Mouse (Mus musculus) heart, embryonic 16.5 days (tissue): Measurements from ENCODE around the gene Ncaph. TPM values are rescaled to one million over a fixed set of nuclear protein-coding genes. Genes with fewer than 3 reads are reported as not detected.
"Not testable (repeated sequence)": the region's sequence is repeated elsewhere in the genome, so short reads cannot be mapped to it uniquely, and the experiment has no call there.

ENCODE experiments used
- ATAC-seq: fragments of 200-750 bp; cut with Nextera tagmentation; replicated peaks from 2 replicates; pipeline ENCODE4 v1.8.0; 2017; ENCODE audit warnings: moderate number of reproducible peaks; ENCODE audit not compliant: insufficient read depth, low FRiP score; ENCODE audit errors: extremely low read depth
- H3K27ac ChIP-seq: fragments of 300-500 bp; sonication (generic); 2 replicates; pipeline ENCODE4 v1.5.1; 2014; ENCODE audit warnings: mild to moderate bottlenecking, low read length, control low read depth, moderate library complexity
- H3K27me3 ChIP-seq: fragments of 300-500 bp; sonication (generic); 2 replicates; pipeline ENCODE4 v1.6.1; 2014; ENCODE audit warnings: low read length, mixed read lengths; ENCODE audit not compliant: control insufficient read depth, insufficient read depth
- H3K36me3 ChIP-seq: fragments of 300-500 bp; sonication (generic); 2 replicates; pipeline ENCODE4 v1.6.1; 2014; ENCODE audit not compliant: control insufficient read depth, insufficient read depth
- H3K4me1 ChIP-seq: fragments of 300-500 bp; sonication (generic); 2 replicates; pipeline ENCODE4 v1.6.1; 2014; ENCODE audit warnings: low read length, mixed read lengths; ENCODE audit not compliant: control insufficient read depth, insufficient read depth
- H3K4me2 ChIP-seq: fragments of 300-500 bp; sonication (generic); 2 replicates; pipeline ENCODE4 v1.6.1; 2014; ENCODE audit warnings: low read depth, mild to moderate bottlenecking, control low read depth, low read length
- H3K4me3 ChIP-seq: fragments of 300-500 bp; sonication (generic); 2 replicates; pipeline ENCODE4 v1.5.1; 2014; ENCODE audit warnings: mild to moderate bottlenecking, control low read depth, low read length
- H3K9ac ChIP-seq: fragments of 300-500 bp; sonication (generic); 2 replicates; pipeline ENCODE4 v1.6.1; 2014; ENCODE audit warnings: low read length, control low read depth
- H3K9me3 ChIP-seq: fragments of 300-500 bp; sonication (generic); replicated peaks from 2 replicates; pipeline ENCODE4 v1.6.1; 2016; ENCODE audit warnings: low read length; ENCODE audit not compliant: control insufficient read depth
- WGBS: fragments of 180-500 bp; shearing (Covaris S2); extraction: QIAGEN DNeasy Blood & Tissue Kit; methylation state at CpG from one replicate; pipeline ENCODE4 v1.1.7; 2014; 5-methylcytosine and 5-hydroxymethylcytosine counted together
- polyA plus RNA-seq: library from polyadenylated mRNA; unstranded; fragments of >200 nt; fragmentation: Nextera tagmentation; extraction: Ambion mirVana; gene quantifications from 2 replicates; pipeline ENCODE4 v1.2.1, GENCODE M21; 2015

Gene Ncaph
- polyA plus RNA-seq, 1 experiment from 2014 or later, result 58.2 TPM

- peak; percentile 52; the same call in 1 of the 2 replicates for ATAC-seq
- 75% methylated on average over 8 of the region's 8 CpGs for WGBS
- H3K27me3 ChIP-seq, result no peaks in the 10 kb centered on the region
- H3K4me2 ChIP-seq, result no peak overlapping the region
- H3K9ac ChIP-seq, result no peak overlapping the region
- no peaks in the 10 kb centered on the region for H3K9me3 ChIP-seq
- H3K27ac ChIP-seq, result peak overlapping the region; percentile 57
- H3K36me3 ChIP-seq, result peaks cover 59% of the 10 kb centered on the region
- no peaks in the 10 kb centered on the region for H3K4me1 ChIP-seq
- H3K4me3 ChIP-seq, result no peak overlapping the region
These were observed 12.0 kb downstream of the Ncaph start for GRCm38 (mm10) chr2:127121591-127122235.

DNA sequence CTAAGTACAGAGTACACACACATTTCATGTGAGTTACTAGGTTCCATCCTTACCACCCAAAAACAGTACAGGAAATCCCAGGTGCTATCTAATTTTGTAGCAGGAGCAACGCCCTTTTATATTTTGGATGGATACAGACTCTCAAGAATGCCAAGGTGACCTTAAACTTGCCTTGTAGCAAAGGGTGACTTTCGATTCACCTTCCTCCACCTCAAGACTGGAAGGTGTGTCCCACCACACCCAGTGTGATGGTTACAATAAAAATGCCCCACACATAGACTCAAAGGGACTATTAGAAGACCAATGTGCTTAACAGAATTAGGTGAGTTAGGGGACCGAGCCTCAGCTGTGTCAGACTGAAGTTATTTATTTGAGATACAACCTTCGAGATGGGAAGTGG, 24.8 kb downstream of the Ncaph start:
- no peaks in the 10 kb centered on the region for H3K27me3 ChIP-seq
- no peak overlapping the region for H3K4me3 ChIP-seq
- WGBS, result 91% methylated on average over 4 of the region's 4 CpGs
- H3K9ac ChIP-seq, result no peak overlapping the region
- no peaks in the 10 kb centered on the region for H3K9me3 ChIP-seq
- no peak for ATAC-seq
- peaks cover 60% of the 10 kb centered on the region for H3K36me3 ChIP-seq
- H3K4me2 ChIP-seq, result no peak overlapping the region
- H3K27ac ChIP-seq, result no peak overlapping the region
- no peaks in the 10 kb centered on the region for H3K4me1 ChIP-seq

GRCm38 (mm10) chr2:127092000-127092399, 41.8 kb downstream of the Ncaph start:
- H3K36me3 ChIP-seq, result peaks cover 5% of the 10 kb centered on the region
- no peak overlapping the region for H3K4me3 ChIP-seq
- no peak for ATAC-seq
- no peak overlapping the region for H3K9ac ChIP-seq
- H3K4me2 ChIP-seq, result no peak overlapping the region
- H3K27ac ChIP-seq, result no peak overlapping the region
- WGBS, result 53% methylated on average over 8 of the region's 8 CpGs
- no peaks in the 10 kb centered on the region for H3K27me3 ChIP-seq
- H3K4me1 ChIP-seq, result no peaks in the 10 kb centered on the region
- no peaks in the 10 kb centered on the region for H3K9me3 ChIP-seq

DNA sequence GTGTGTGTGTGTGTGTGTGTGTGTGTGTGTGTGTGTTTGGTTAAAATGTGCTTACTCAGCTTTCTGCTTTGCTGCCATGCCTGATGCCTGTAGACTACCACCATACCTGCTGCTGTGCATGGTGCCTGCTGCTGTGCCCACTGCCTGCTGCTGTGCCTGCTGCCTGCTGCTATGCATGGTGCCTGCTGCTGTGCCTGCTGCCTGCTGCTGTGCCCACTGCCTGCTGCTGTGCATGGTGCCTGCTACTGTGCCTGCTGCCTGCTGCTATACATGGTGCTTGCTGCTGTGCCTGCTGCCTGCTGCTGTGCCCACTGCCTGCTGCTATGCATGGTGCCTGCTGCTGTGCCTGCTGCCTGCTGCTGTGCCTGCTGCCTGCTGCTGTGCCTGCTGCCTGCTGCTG, 43.6 kb downstream of the Ncaph start:
- ATAC-seq, H3K4me1 ChIP-seq, H3K9me3 ChIP-seq, H3K27me3 ChIP-seq, H3K9ac ChIP-seq, H3K27ac ChIP-seq, H3K4me2 ChIP-seq, H3K4me3 ChIP-seq, H3K36me3 ChIP-seq: not testable (repeated sequence)

GRCm38 (mm10) chr2:127086235-127086634, 47.5 kb downstream of the Ncaph start:
- no peak overlapping the region for H3K27ac ChIP-seq
- no peak overlapping the region for H3K4me3 ChIP-seq

GRCm38 (mm10) chr2:127080591-127081218, 53.0 kb downstream of the Ncaph start:
- 70% methylated on average over 11 of the region's 11 CpGs for WGBS

More at GRCm38 (mm10) chr2:127086235-127086634, 47.5 kb downstream of the Ncaph start:
- ATAC-seq, result no peak
- H3K9me3 ChIP-seq, result no peaks in the 10 kb centered on the region
- no peak overlapping the region for H3K4me2 ChIP-seq
- 83% methylated on average over 5 of the region's 5 CpGs for WGBS
- peaks cover 5% of the 10 kb centered on the region for H3K36me3 ChIP-seq
- H3K9ac ChIP-seq, result no peak overlapping the region
- no peaks in the 10 kb centered on the region for H3K4me1 ChIP-seq
- H3K27me3 ChIP-seq, result no peaks in the 10 kb centered on the region

GRCm38 (mm10) chr2:127079881-127080590, 53.7 kb downstream of the Ncaph start:
- no peaks in the 10 kb centered on the region for H3K36me3 ChIP-seq
- no peak overlapping the region for H3K4me3 ChIP-seq
- no peak for ATAC-seq
- H3K27me3 ChIP-seq, result no peaks in the 10 kb centered on the region
- H3K9ac ChIP-seq, result no peak overlapping the region
- no peaks in the 10 kb centered on the region for H3K9me3 ChIP-seq
- no peak overlapping the region for H3K27ac ChIP-seq
- WGBS, result 89% methylated on average over 11 of the region's 11 CpGs
- no peak overlapping the region for H3K4me2 ChIP-seq
- no peaks in the 10 kb centered on the region for H3K4me1 ChIP-seq

More at GRCm38 (mm10) chr2:127080591-127081218, 53.0 kb downstream of the Ncaph start:
- no peaks in the 10 kb centered on the region for H3K9me3 ChIP-seq
- H3K4me3 ChIP-seq, result no peak overlapping the region
- no peaks in the 10 kb centered on the region for H3K36me3 ChIP-seq
- H3K27me3 ChIP-seq, result no peaks in the 10 kb centered on the region
- H3K4me2 ChIP-seq, result no peak overlapping the region
- no peak overlapping the region for H3K27ac ChIP-seq
- no peak overlapping the region for H3K9ac ChIP-seq
- ATAC-seq, result no peak
- no peaks in the 10 kb centered on the region for H3K4me1 ChIP-seq

DNA sequence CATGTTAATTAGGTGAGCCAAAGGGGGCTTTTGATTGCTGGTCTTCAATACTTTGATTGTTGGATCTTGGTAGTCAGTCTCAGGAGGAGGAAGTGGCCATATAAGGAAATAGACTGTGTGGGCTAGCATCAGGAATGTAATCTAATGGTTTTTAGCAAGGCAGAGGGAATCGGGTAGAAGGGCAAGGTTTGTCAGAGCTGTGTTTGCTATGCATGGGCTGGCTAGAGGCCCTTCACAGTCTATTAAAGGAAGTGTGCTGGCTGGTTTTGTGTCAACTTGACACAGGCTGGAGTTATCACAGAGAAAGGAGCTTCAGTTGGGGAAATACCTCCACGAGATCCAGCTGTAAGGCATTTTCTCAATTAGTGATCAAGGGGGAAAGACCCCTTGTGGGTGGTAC, 54.7 kb downstream of the Ncaph start:
- H3K27ac ChIP-seq, H3K9ac ChIP-seq, H3K4me1 ChIP-seq, H3K36me3 ChIP-seq, H3K4me2 ChIP-seq, H3K9me3 ChIP-seq, ATAC-seq, H3K27me3 ChIP-seq, H3K4me3 ChIP-seq: not testable (repeated sequence)
- WGBS, result 42% methylated on average over 2 of the region's 2 CpGs

DNA sequence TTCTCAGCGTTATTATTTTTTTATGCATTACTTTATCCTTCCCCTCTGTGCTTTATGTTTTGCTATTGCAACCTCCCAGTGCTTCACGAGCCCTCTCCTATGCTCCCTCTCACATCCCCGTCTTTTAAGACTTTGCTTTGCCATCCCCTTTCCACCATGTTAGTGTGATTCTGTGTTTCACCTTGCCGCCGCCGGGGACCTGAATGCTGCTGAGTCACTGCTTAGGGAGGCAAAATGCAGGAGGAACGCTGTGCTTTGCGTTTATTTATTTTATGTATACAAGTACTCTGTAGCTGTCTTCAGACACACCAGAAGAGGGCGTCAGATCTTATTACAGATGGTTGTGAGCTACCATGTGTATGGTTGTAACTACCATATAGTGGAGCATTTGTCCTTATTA, 56.1 kb downstream of the Ncaph start:
- no peak overlapping the region for H3K4me3 ChIP-seq
- no peak overlapping the region for H3K9ac ChIP-seq
- H3K36me3 ChIP-seq, result no peaks in the 10 kb centered on the region
- H3K27me3 ChIP-seq, result no peaks in the 10 kb centered on the region
- no peaks in the 10 kb centered on the region for H3K9me3 ChIP-seq
- no peak overlapping the region for H3K4me2 ChIP-seq
- H3K4me1 ChIP-seq, result no peaks in the 10 kb centered on the region
- ATAC-seq, result no peak
- 68% methylated on average over 9 of the region's 9 CpGs for WGBS
- no peak overlapping the region for H3K27ac ChIP-seq
